Mouse (Mus musculus): ENCODE results near the gene Lamc1. TPM values are rescaled to one million over a fixed set of nuclear protein-coding genes. Genes with fewer than 3 reads are reported as not detected.

Lamc1 gene
- polyA plus RNA-seq, 1 experiment from 2014 or later, result 104 TPM

Other genes with a start within 250 kb of the Lamc1 start
- 14.3 and 15.2 TPM in 2 replicates for gene Lamc2, start 146.3 kb downstream of the Lamc1 start, polyA plus RNA-seq (2014; fragmentation: Nextera tagmentation; extraction: Ambion mirVana)
- 0.20 and 0.38 TPM in 2 replicates for gene Shcbp1l, start 92.4 kb upstream of the Lamc1 start, polyA plus RNA-seq (2014; fragmentation: Nextera tagmentation; extraction: Ambion mirVana)
- 42.6 and 46.8 TPM in 2 replicates for gene Dhx9, start 154.9 kb upstream of the Lamc1 start, polyA plus RNA-seq (2014; fragmentation: Nextera tagmentation; extraction: Ambion mirVana)
- gene Npl, start 217.3 kb upstream of the Lamc1 start, polyA plus RNA-seq (2014; fragmentation: Nextera tagmentation; extraction: Ambion mirVana), result 6.6 and 8.3 TPM in 2 replicates